Mouse (Mus musculus) intestine, embryonic 14.5 days (tissue): Measurements from ENCODE around the gene Cfap54. TPM values are rescaled to one million over a fixed set of nuclear protein-coding genes. Genes with fewer than 3 reads are reported as not detected.

Experiments used
- ATAC-seq: fragments of 200-750 bp; cut with Nextera tagmentation; replicated peaks from 2 replicates; pipeline ENCODE4 v1.8.0; 2017; ENCODE audit warnings: low read depth, moderate number of reproducible peaks, moderate TSS enrichment, moderate library complexity; ENCODE audit not compliant: low FRiP score, low TSS enrichment
- DNase-seq: peaks from one replicate; pipeline ENCODE4 v3.0.0-alpha.2; 2018; ENCODE audit warnings: low spot score
- H3K27ac ChIP-seq: fragments of 300-500 bp; sonication (generic); 2 replicates; pipeline ENCODE4 v1.5.1; 2014; ENCODE audit warnings: low read depth, mild to moderate bottlenecking, control low read depth
- H3K27me3 ChIP-seq: fragments of 300-500 bp; sonication (generic); replicated peaks from 2 replicates; pipeline ENCODE4 v1.6.1; 2014; ENCODE audit warnings: low read length, control low read depth; ENCODE audit not compliant: control insufficient read depth, insufficient read depth
- H3K36me3 ChIP-seq: fragments of 300-500 bp; sonication (generic); 2 replicates; pipeline ENCODE4 v1.6.1; 2014; ENCODE audit warnings: low read length, control low read depth; ENCODE audit not compliant: control insufficient read depth, insufficient read depth
- H3K4me1 ChIP-seq: fragments of 300-500 bp; sonication (generic); replicated peaks from 2 replicates; pipeline ENCODE4 v1.6.1; 2014; ENCODE audit warnings: low read length, control low read depth, mixed read lengths; ENCODE audit not compliant: control insufficient read depth, insufficient read depth
- H3K4me2 ChIP-seq: fragments of 300-500 bp; sonication (generic); 2 replicates; pipeline ENCODE4 v1.6.1; 2014; ENCODE audit warnings: low read length
- H3K4me3 ChIP-seq: fragments of 300-500 bp; sonication (generic); 2 replicates; pipeline ENCODE4 v1.5.1; 2014; ENCODE audit warnings: low read depth, low read length, control low read depth, mixed read lengths
- H3K9ac ChIP-seq: fragments of 300-500 bp; sonication (generic); 2 replicates; pipeline ENCODE4 v1.6.1; 2014; ENCODE audit warnings: mild to moderate bottlenecking, low read length
- H3K9me3 ChIP-seq: fragments of 300-500 bp; sonication (generic); 2 replicates; pipeline ENCODE4 v1.6.1; 2016; ENCODE audit warnings: low read length, control low read depth; ENCODE audit not compliant: control insufficient read depth
- WGBS: fragments of 180-500 bp; shearing (Covaris S2); extraction: QIAGEN DNeasy Blood & Tissue Kit; methylation state at CpG from one replicate; pipeline ENCODE4 v1.1.7; 2014; 5-methylcytosine and 5-hydroxymethylcytosine counted together
- polyA plus RNA-seq: library from polyadenylated mRNA; unstranded; fragments of >200 nt; fragmentation: Nextera tagmentation; extraction: Ambion mirVana; gene quantifications from 2 replicates; pipeline ENCODE4 v1.2.1, GENCODE M21; 2014

Gene Cfap54
- polyA plus RNA-seq, 1 experiment from 2014 or later = 0.16 TPM

GRCm38 (mm10) chr10:93122399-93123184, 41.2 kb upstream of the Cfap54 start:
- Histone ChIP-seq H3K4me2 (no peak overlapping the region), H3K9ac (no peak overlapping the region), H3K9me3 (no peaks in the 10 kb centered on the region), H3K4me1 (no peaks in the 10 kb centered on the region), H3K27me3 (no peaks in the 10 kb centered on the region), H3K27ac (no peak overlapping the region), H3K4me3 (no peak overlapping the region), H3K36me3 (no peaks in the 10 kb centered on the region)
- ATAC-seq = no peak
- DNase-seq = no peak
- WGBS = 67% methylated on average over 12 of the region's 12 CpGs

GRCm38 (mm10) chr10:93121262-93121860, 39.9 kb upstream of the Cfap54 start:
- DNase-seq = no peak
- Histone ChIP-seq H3K4me2 (no peak overlapping the region), H3K4me1 (no peaks in the 10 kb centered on the region), H3K4me3 (no peak overlapping the region), H3K36me3 (no peaks in the 10 kb centered on the region), H3K9ac (no peak overlapping the region), H3K27me3 (no peaks in the 10 kb centered on the region), H3K27ac (no peak overlapping the region), H3K9me3 (no peaks in the 10 kb centered on the region)
- 91% methylated on average over 6 of the region's 6 CpGs for WGBS
- ATAC-seq = no peak

GRCm38 (mm10) chr10:93119809-93120208, 38.4 kb upstream of the Cfap54 start:
- no peak for ATAC-seq
- Histone ChIP-seq H3K27me3 (no peaks in the 10 kb centered on the region), H3K9me3 (no peaks in the 10 kb centered on the region), H3K36me3 (no peaks in the 10 kb centered on the region), H3K4me1 (no peaks in the 10 kb centered on the region), H3K4me3 (no peak overlapping the region), H3K4me2 (no peak overlapping the region), H3K27ac (no peak overlapping the region), H3K9ac (no peak overlapping the region)
- 62% methylated on average over 5 of the region's 5 CpGs for WGBS
- no peak for DNase-seq

GRCm38 (mm10) chr10:93116636-93117035, 35.2 kb upstream of the Cfap54 start:
- WGBS = 78% methylated on average over 3 of the region's 3 CpGs
- no peak overlapping the region for H3K9ac ChIP-seq
- ATAC-seq (no peak), DNase-seq (no peak)
- H3K9me3 ChIP-seq = no peaks in the 10 kb centered on the region
- no peaks in the 10 kb centered on the region for H3K36me3 ChIP-seq
- no peak overlapping the region for H3K27ac ChIP-seq
- no peaks in the 10 kb centered on the region for H3K4me1 ChIP-seq
- no peak overlapping the region for H3K4me2 ChIP-seq
- no peaks in the 10 kb centered on the region for H3K27me3 ChIP-seq
- H3K4me3 ChIP-seq = no peak overlapping the region

- H3K9ac ChIP-seq = no peak overlapping the region
- no peaks in the 10 kb centered on the region for H3K4me1 ChIP-seq
These were observed 34.3 kb upstream of the Cfap54 start for GRCm38 (mm10) chr10:93115743-93116142.

GRCm38 (mm10) chr10:93114782-93115181, 33.4 kb upstream of the Cfap54 start:
- Histone ChIP-seq H3K36me3 (no peaks in the 10 kb centered on the region), H3K27me3 (no peaks in the 10 kb centered on the region), H3K4me1 (no peaks in the 10 kb centered on the region), H3K27ac (no peak overlapping the region), H3K9ac (no peak overlapping the region), H3K4me3 (no peak overlapping the region), H3K9me3 (no peaks in the 10 kb centered on the region), H3K4me2 (no peak overlapping the region)
- WGBS = 67% methylated on average over 1 of the region's 1 CpGs
- DNase-seq (no peak), ATAC-seq (no peak)

More at GRCm38 (mm10) chr10:93115743-93116142, 34.3 kb upstream of the Cfap54 start:
- no peak overlapping the region for H3K4me3 ChIP-seq
- DNase-seq = no peak
- no peaks in the 10 kb centered on the region for H3K27me3 ChIP-seq
- 85% methylated on average over 1 of the region's 1 CpGs for WGBS
- no peak for ATAC-seq
- H3K9me3 ChIP-seq = no peaks in the 10 kb centered on the region
- no peaks in the 10 kb centered on the region for H3K36me3 ChIP-seq
- H3K27ac ChIP-seq = no peak overlapping the region
- no peak overlapping the region for H3K4me2 ChIP-seq

- H3K4me2 ChIP-seq = no peak overlapping the region
- no peak overlapping the region for H3K4me3 ChIP-seq
- no peak overlapping the region for H3K27ac ChIP-seq
- ATAC-seq (no peak), DNase-seq (no peak)
- 78% methylated on average over 8 of the region's 8 CpGs for WGBS
- no peaks in the 10 kb centered on the region for H3K36me3 ChIP-seq
- H3K27me3 ChIP-seq = no peaks in the 10 kb centered on the region
- no peak overlapping the region for H3K9ac ChIP-seq
- H3K9me3 ChIP-seq = no peaks in the 10 kb centered on the region
- H3K4me1 ChIP-seq = no peaks in the 10 kb centered on the region
These were observed 32.5 kb upstream of the Cfap54 start for GRCm38 (mm10) chr10:93113968-93114367.

GRCm38 (mm10) chr10:93112021-93112420, 30.6 kb upstream of the Cfap54 start:
- Histone ChIP-seq H3K27me3 (no peaks in the 10 kb centered on the region), H3K9ac (no peak overlapping the region), H3K9me3 (no peaks in the 10 kb centered on the region), H3K4me1 (no peaks in the 10 kb centered on the region), H3K4me2 (no peak overlapping the region), H3K4me3 (no peak overlapping the region), H3K36me3 (no peaks in the 10 kb centered on the region), H3K27ac (no peak overlapping the region)
- no peak for DNase-seq
- ATAC-seq = no peak
- 95% methylated on average over 6 of the region's 6 CpGs for WGBS

- Histone ChIP-seq H3K4me3 (no peak overlapping the region), H3K4me1 (no peaks in the 10 kb centered on the region), H3K27ac (no peak overlapping the region), H3K9ac (no peak overlapping the region), H3K36me3 (no peaks in the 10 kb centered on the region), H3K27me3 (no peaks in the 10 kb centered on the region), H3K9me3 (no peaks in the 10 kb centered on the region), H3K4me2 (no peak overlapping the region)
- no peak for DNase-seq
- ATAC-seq = no peak
- 71% methylated on average over 8 of the region's 8 CpGs for WGBS
These were observed 30.0 kb upstream of the Cfap54 start for GRCm38 (mm10) chr10:93111412-93111811.
